Mouse (Mus musculus) urinary bladder, postnatal 10 days (tissue): ENCODE results near the gene Rusc1.
A peak's percentile ranks its signal among the peaks of the same experiment; 100 is the strongest.
"Not testable (repeated sequence)": the region's sequence is repeated elsewhere in the genome, so short reads cannot be mapped to it uniquely, and the experiment has no call there.

Experiments
- DNase-seq: peaks from one replicate; pipeline ENCODE4 v3.0.0; 2022; ENCODE audit warnings: low spot score

The Rusc1 gene

GRCm38 (mm10) chr3:89091811-89092508 is 1.2 kb downstream of the Rusc1 start:
- no peak for DNase-seq

DNA sequence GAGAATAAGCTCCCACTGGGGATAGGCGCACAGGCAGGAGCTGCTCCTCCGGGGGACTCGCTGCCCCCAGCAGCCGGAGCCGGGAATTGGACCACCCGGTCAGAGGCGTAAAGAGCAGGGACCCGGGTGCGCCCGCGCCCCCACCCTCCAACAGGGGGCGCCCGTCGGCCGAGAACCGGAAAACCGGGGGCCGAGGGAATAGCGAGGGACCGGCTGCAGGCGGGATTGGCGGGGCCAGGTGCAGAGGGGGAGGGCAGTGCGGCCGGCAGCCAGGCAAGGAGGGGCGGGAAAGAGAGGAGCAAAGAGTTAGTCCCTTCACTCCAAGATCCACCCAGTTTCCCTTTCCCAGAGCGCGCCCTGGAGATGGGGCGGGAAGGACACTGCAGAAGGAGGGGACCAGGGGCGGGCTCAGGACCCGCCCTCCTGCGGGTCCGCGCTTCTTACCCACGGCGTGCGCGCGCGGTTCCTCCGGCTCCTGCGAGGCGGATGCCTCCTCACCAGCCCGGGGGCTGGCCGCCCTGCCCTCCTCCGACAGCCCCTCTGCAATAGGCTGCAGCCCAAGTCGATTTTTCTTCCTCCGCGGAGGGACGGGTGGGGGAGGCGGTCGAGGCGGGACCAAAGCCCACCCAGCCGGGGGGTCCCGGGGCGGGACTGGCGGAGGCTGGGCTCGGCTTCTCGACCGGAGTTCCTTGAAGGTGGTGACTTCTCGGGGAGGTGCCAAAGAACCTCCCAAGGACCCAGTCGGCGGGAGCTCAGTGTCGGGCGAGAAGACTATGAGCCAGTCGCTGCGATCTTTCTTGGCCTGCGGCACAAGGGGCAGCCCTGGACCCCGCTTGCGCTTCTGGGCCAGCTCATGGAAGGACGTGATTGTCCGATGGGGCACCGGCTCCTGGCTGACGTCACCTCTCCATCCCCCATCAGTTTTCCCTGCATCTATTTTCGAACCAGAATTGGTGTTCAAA is 2.1 kb downstream of the Rusc1 start:
- DNase-seq: peak; percentile 60

- peak; percentile 46 for DNase-seq
Observed at GRCm38 (mm10) chr3:89089882-89090591, 3.1 kb downstream of the Rusc1 start.

DNA sequence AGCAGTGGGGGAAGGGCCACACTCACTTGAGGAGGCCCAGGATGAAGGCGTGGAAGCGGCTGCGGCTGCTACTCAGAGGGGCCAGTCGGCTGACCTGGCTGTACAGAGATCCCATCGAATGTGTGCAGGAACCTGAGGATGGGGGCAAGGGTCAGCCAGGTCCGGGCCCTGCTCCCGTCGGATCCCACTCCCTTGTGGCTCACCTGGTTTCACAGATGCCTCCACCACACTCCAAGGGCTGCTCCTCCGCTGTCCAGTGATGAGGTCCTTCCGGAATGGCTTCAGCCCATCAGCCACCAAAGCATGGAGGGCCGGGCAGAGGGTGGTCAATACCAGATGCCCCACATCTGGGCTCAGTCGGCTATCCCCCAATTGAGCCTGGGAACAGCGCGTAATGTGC is 4.1 kb downstream of the Rusc1 start:
- no peak for DNase-seq

DNA sequence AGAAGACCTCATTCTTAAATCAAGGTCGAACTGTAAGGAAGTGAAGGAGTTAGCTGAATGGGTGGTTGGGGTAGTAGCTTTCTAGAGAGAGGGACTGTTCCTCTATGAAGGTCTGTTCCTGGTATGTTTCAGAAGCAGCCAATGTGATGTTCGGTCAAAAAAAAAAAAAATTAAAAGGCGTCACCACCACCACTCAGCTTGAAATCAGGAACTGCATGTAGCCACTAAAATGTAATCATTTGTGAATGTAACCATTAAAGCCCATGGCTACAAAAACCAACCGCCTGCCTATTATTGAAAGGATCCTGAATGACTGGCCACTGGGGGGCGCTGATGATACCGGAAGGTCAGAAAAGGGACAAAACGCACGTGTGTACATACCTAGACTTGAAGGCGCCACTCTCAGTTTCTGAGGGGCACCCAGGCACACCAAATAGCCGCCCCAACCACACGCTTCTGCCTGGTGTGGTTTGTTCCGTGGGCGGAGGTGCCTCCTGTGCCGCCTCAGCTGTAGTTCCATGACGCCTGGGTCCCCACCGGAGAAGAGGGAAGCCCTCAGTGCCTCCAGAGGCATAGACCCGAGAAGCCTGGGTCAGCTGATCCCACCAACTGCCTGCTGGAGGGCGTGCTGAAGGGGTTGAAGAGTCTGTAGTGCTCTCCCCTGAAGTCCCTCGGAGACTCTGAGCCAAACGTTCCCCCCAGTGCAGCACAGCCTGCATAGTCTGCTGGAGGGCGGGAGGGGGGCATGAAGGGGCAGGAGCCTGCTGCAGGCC is 5.6 kb downstream of the Rusc1 start:
- DNase-seq: peak; percentile 62

- no peak for DNase-seq
Observed at GRCm38 (mm10) chr3:89084654-89085190, 8.4 kb downstream of the Rusc1 start.

- no peak for DNase-seq
Observed at GRCm38 (mm10) chr3:89084133-89084532, 9.0 kb downstream of the Rusc1 start.

GRCm38 (mm10) chr3:89082287-89082686 is 10.8 kb downstream of the Rusc1 start:
- not testable (repeated sequence) for DNase-seq

DNA sequence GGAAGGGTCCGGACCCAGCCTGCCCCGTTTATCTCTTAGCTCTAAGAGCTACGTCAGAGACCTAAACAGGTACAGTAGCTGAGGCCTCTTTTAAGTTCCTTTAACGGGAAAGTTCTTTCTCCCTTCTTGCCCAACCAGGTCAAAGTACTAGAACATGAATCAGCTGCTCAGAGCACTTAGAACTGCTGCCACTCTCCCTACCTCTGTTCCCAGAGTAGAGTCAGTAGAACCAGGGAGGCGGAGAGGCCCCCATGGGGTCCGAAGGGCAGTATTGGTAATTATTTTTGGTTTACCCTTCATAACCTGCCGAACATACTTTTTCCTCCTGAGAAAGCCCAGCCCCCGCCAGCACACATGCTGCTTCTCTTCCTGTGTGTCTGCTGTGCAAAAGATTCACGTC is 15.7 kb downstream of the Rusc1 start:
- DNase-seq: no peak

DNA sequence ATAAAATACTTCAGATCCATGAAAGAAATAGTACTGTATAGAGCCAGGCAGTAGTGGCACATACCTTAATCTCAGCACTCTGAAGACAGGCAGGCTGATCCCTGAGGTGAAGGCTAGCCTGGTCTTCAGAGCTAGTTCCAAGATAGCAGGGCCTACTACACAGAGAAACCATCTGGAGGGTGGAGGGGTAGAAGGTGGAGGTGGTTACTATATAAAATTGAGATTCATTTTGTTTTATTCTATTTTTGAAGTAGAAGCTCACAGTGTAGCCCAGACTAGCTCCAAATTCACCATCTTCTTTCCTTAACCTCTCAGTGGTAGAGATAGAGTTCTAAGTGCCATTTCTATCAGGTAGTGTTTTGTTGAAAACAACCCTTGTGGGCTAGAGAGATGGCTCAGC is 25.8 kb downstream of the Rusc1 start:
- DNase-seq: no peak

DNA sequence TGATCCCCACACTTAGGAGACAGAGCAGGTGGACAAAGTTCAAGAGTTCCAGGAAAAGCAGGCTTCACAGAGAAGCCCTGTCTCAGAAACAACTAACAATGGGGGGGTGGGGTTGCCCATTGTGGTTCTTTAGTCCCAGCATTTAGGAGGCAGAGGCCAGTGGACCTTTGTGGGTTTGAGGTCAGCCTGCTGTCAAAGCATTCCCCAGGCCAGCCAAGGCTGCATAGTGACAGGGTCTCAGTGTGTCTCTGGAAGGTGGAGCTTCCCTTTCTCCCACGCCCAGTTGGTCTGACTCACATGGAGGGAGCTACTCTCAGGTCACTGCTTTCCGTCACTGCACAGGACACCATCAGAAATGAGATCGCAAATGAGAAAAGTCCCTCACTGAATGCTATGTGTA is 31.4 kb downstream of the Rusc1 start:
- DNase-seq: no peak

GRCm38 (mm10) chr3:89058783-89059182 is 34.3 kb downstream of the Rusc1 start:
- no peak for DNase-seq

GRCm38 (mm10) chr3:89058361-89058760 is 34.8 kb downstream of the Rusc1 start:
- DNase-seq: no peak

DNA sequence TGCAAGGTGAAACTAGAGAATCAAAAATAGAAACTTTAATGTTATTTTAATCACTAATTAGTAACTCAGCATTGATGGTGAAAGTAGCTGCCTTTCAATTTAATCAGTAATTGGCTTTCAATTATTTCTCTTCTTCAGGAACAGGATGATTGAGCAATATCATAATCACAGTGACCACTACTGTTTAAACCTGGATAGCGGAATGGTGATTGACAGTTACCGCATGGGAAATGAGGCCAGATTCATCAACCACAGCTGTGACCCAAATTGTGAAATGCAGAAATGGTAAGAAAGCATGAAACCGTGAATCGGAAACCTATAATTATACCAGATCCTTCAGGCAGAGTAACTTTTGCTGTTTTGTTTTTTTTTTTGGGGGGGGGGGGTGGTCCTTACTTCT is 49.8 kb downstream of the Rusc1 start:
- DNase-seq: no peak
